16 mouse cellular contexts compared by ENCODE assay signal in the genomic region with DNA sequence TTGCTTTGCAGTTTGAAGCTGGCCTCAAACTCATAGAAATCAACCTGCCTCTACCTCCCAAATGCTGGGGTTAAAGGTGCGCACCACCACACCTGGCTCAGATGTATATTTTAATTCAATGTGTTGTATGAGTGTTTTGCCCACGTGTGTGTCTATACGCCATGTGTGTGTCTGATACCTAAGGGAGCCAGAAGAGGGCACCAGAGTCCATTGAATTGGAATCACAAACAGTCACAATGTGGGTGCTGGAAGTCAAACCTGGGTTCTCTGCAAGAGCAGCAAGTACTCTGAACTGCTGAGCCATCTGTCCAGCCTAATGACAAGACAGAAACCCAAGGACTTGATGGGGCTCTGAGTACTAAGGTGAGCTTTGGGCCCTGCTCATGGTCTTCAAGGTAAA. TPM values are rescaled to one million over a fixed set of nuclear protein-coding genes. Genes with fewer than 3 reads are reported as not detected.
DNase-seq lines count a peak whose midpoint lies in the region; ATAC-seq and TF ChIP-seq lines count a peak whose summit lies in the region.
"Had no signal": no experiment of that assay in that cellular context is flagged by ENCODE, and none has a peak within 500 bp of the region (broad histone marks: within the 10 kb centered on the region; RNA-seq: fewer than 3 reads in every experiment).

No protein-coding gene starts in this region.

- H3K27ac ChIP-seq in intestine, postnatal 0 days (ENCODE audit: low read depth, low read length): no peak overlapping the region
- no peak overlapping the region for H3K27ac ChIP-seq in intestine, embryonic 15.5 days
- no peak overlapping the region for H3K27ac ChIP-seq in lung, postnatal 0 days (ENCODE audit: low read length)
- H3K27ac ChIP-seq in limb, embryonic 12.5 days: no peak overlapping the region
- H3K27ac ChIP-seq: heart, embryonic 15.5 days had no signal

- 82% methylated on average over 3 of the region's 3 CpGs for WGBS in intestine, postnatal 0 days
- 87% methylated on average over 3 of the region's 3 CpGs for WGBS in intestine, embryonic 15.5 days
- 88% methylated on average over 3 of the region's 3 CpGs for WGBS in lung, postnatal 0 days
- 84% methylated on average over 3 of the region's 3 CpGs for WGBS in limb, embryonic 12.5 days

- ATAC-seq in intestine, postnatal 0 days: no peak
- no peak for ATAC-seq in intestine, embryonic 15.5 days
- no peak for ATAC-seq in lung, postnatal 0 days
- ATAC-seq in limb, embryonic 12.5 days (ENCODE audit: insufficient number of reproducible peaks, insufficient read depth, low FRiP score, low TSS enrichment, low read depth): no peak
- ATAC-seq: intestine, embryonic 16.5 days; midbrain, embryonic 16.5 days had no signal

- no peaks in the 10 kb centered on the region for H3K27me3 ChIP-seq in intestine, postnatal 0 days (replicated peaks; ENCODE audit: control insufficient read depth, insufficient read depth, low read length)
- H3K27me3 ChIP-seq in intestine, embryonic 15.5 days (replicated peaks): no peaks in the 10 kb centered on the region
- no peaks in the 10 kb centered on the region for H3K27me3 ChIP-seq in lung, postnatal 0 days (replicated peaks; ENCODE audit: insufficient read depth, low read length)
- no peaks in the 10 kb centered on the region; the same call in 1 of the 2 replicates for H3K27me3 ChIP-seq in limb, embryonic 12.5 days
- H3K27me3 ChIP-seq: heart, embryonic 15.5 days; megakaryocyte, embryonic 14.5 days had no signal

- no peak for TF ChIP-seq EP300 in lung, postnatal 0 days (IDR thresholded peaks at IDR 0.05)

- no peak overlapping the region for H3K4me3 ChIP-seq in intestine, postnatal 0 days (ENCODE audit: low read depth, low read length)
- H3K4me3 ChIP-seq in intestine, embryonic 15.5 days (replicated peaks): no peak overlapping the region
- H3K4me3 ChIP-seq in lung, postnatal 0 days (ENCODE audit: low read depth, low read length): no peak overlapping the region
- no peak overlapping the region for H3K4me3 ChIP-seq in limb, embryonic 12.5 days (replicated peaks)
- H3K4me3 ChIP-seq: heart, embryonic 15.5 days; megakaryocyte, embryonic 14.5 days had no signal

- peak; percentile 47; the same call in 1 of the 2 replicates for TF ChIP-seq CTCF in intestine, postnatal 0 days (IDR thresholded peaks at IDR 0.05; ENCODE audit: low read depth)
- peak; percentile 48 for TF ChIP-seq CTCF in lung, postnatal 0 days (IDR thresholded peaks at IDR 0.05)

- no peak for DNase-seq in lung, postnatal 0 days (ENCODE audit: low spot score)
- no peak for DNase-seq in lung, postnatal 14 days
- DNase-seq in WW6 (ENCODE audit: low read depth, low spot score): peak; percentile 69
- DNase-seq in spleen, postnatal 36 days (ENCODE audit: low spot score in 2 of 2): no peak
- DNase-seq: adrenal gland, postnatal 36 days; cerebellum, adult 9-11 months; kidney, postnatal 4 days; lung, postnatal 10 days; thymus, postnatal 36 days had no signal

- no peaks in the 10 kb centered on the region for H3K9me3 ChIP-seq in intestine, postnatal 0 days (ENCODE audit: control insufficient read depth)
- H3K9me3 ChIP-seq in intestine, embryonic 15.5 days: no peaks in the 10 kb centered on the region; the same call in 1 of the 2 replicates
- H3K9me3 ChIP-seq in lung, postnatal 0 days (ENCODE audit: low read length): peaks cover 4% of the 10 kb centered on the region; the same call in 1 of the 2 replicates
- H3K9me3 ChIP-seq in limb, embryonic 12.5 days: peaks cover 12% of the 10 kb centered on the region
- H3K9me3 ChIP-seq: heart, embryonic 15.5 days had no signal

- H3K9ac ChIP-seq in intestine, postnatal 0 days (ENCODE audit: low read depth, low read length): no peak overlapping the region
- no peak overlapping the region for H3K9ac ChIP-seq in intestine, embryonic 15.5 days
- no peak overlapping the region for H3K9ac ChIP-seq in lung, postnatal 0 days (replicated peaks; ENCODE audit: low read depth)
- no peak overlapping the region for H3K9ac ChIP-seq in limb, embryonic 12.5 days (replicated peaks)
- H3K9ac ChIP-seq: heart, embryonic 15.5 days had no signal

- H3K4me1 ChIP-seq in intestine, postnatal 0 days (replicated peaks; ENCODE audit: control insufficient read depth, insufficient read depth, low read length): no peaks in the 10 kb centered on the region
- no peaks in the 10 kb centered on the region for H3K4me1 ChIP-seq in intestine, embryonic 15.5 days (replicated peaks)
- H3K4me1 ChIP-seq in lung, postnatal 0 days (ENCODE audit: insufficient read depth, low read depth, low read length): no peaks in the 10 kb centered on the region
- H3K4me1 ChIP-seq in limb, embryonic 12.5 days (replicated peaks): no peaks in the 10 kb centered on the region

- H3K4me2 ChIP-seq in intestine, postnatal 0 days (replicated peaks; ENCODE audit: low read depth): no peak overlapping the region
- no peak overlapping the region for H3K4me2 ChIP-seq in intestine, embryonic 15.5 days (replicated peaks)
- H3K4me2 ChIP-seq in lung, postnatal 0 days (replicated peaks; ENCODE audit: low read depth, low read length): no peak overlapping the region
- H3K4me2 ChIP-seq in limb, embryonic 12.5 days: peak overlapping the region; percentile 32; the same call in 1 of the 2 replicates

- H3K36me3 ChIP-seq in intestine, postnatal 0 days (ENCODE audit: control insufficient read depth, insufficient read depth): no peaks in the 10 kb centered on the region
- H3K36me3 ChIP-seq in intestine, embryonic 15.5 days: no peaks in the 10 kb centered on the region
- H3K36me3 ChIP-seq in lung, postnatal 0 days (ENCODE audit: insufficient read depth, low read length): no peaks in the 10 kb centered on the region
- H3K36me3 ChIP-seq in limb, embryonic 12.5 days: no peaks in the 10 kb centered on the region
- H3K36me3 ChIP-seq: heart, embryonic 15.5 days had no signal

RNA-seq across cellular contexts. Expression of gene Zdhhc18, which starts 4.8 kb away (rescaled TPM):
- polyA plus RNA-seq in intestine, postnatal 0 days (2015; fragmentation: Nextera tagmentation; extraction: Ambion mirVana): 1.8 and 2.3 TPM in 2 replicates
- 2.0 and 4.1 TPM in 2 replicates for polyA plus RNA-seq in intestine, embryonic 15.5 days (2015; fragmentation: Nextera tagmentation; extraction: Ambion mirVana)
- polyA plus RNA-seq in lung, postnatal 0 days (2015; fragmentation: Nextera tagmentation; extraction: Ambion mirVana): 5.8 and 9.4 TPM in 2 replicates
- polyA plus RNA-seq in limb, embryonic 12.5 days (2016; fragmentation: Nextera tagmentation; extraction: Ambion mirVana): 4.0 and 7.1 TPM in 2 replicates

RNA-seq across cellular contexts. Expression of gene Pigv, which starts 27.3 kb away (rescaled TPM):
- polyA plus RNA-seq in intestine, postnatal 0 days (2015; fragmentation: Nextera tagmentation; extraction: Ambion mirVana): 10.7 and 12.5 TPM in 2 replicates
- polyA plus RNA-seq in intestine, embryonic 15.5 days (2015; fragmentation: Nextera tagmentation; extraction: Ambion mirVana): 16.9 and 17.7 TPM in 2 replicates
- polyA plus RNA-seq in lung, postnatal 0 days (2015; fragmentation: Nextera tagmentation; extraction: Ambion mirVana): 17.3 and 17.8 TPM in 2 replicates
- 16.3 and 21.6 TPM in 2 replicates for polyA plus RNA-seq in limb, embryonic 12.5 days (2016; fragmentation: Nextera tagmentation; extraction: Ambion mirVana)

RNA-seq across cellular contexts. Expression of gene Sfn, which starts 43.2 kb away (rescaled TPM):
- 34.8 and 37.6 TPM in 2 replicates for polyA plus RNA-seq in intestine, postnatal 0 days (2015; fragmentation: Nextera tagmentation; extraction: Ambion mirVana)
- polyA plus RNA-seq in intestine, embryonic 15.5 days (2015; fragmentation: Nextera tagmentation; extraction: Ambion mirVana): 47.4 and 51.0 TPM in 2 replicates
- polyA plus RNA-seq in lung, postnatal 0 days (2015; fragmentation: Nextera tagmentation; extraction: Ambion mirVana): 23.7 and 32.4 TPM in 2 replicates
- polyA plus RNA-seq in limb, embryonic 12.5 days (2016; fragmentation: Nextera tagmentation; extraction: Ambion mirVana): 37.2 and 43.3 TPM in 2 replicates
